Mouse (Mus musculus) embryo, embryonic 9.5 days (tissue): Measurements from ENCODE around the gene Fkbp5.

ENCODE experiments used
- DNase-seq: peaks from one replicate; pipeline ENCODE4 v3.0.0-alpha.2; 2017; ENCODE audit errors: extremely low spot score

The Fkbp5 gene

DNA sequence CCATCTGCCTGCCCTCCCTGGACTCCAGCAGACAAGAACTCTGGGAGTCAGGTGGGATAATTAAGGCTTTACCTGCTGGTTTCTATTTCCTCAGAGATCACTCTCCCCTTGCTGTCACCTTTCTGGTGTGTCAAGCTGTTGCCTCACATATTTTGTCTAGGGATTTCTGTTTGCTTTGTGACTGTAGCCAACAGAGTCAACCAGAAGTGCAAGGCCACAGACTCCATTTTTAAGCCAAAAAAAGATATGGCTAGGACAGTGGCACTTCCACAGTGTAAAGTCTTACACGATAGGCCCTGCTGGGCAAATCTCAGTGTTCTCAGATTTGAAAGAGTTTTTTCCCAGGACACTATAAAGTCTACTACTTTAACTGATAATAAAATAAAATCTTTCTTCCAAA is 56.9 kb downstream of the Fkbp5 start:
- no peak for DNase-seq

GRCm38 (mm10) chr17:28455098-28455497 is 62.2 kb downstream of the Fkbp5 start:
- peak; percentile 25 for DNase-seq

- no peak for DNase-seq
Measured at GRCm38 (mm10) chr17:28452889-28453288, 64.4 kb downstream of the Fkbp5 start.

- DNase-seq: no peak
Measured at GRCm38 (mm10) chr17:28451914-28452313, 65.4 kb downstream of the Fkbp5 start.

DNA sequence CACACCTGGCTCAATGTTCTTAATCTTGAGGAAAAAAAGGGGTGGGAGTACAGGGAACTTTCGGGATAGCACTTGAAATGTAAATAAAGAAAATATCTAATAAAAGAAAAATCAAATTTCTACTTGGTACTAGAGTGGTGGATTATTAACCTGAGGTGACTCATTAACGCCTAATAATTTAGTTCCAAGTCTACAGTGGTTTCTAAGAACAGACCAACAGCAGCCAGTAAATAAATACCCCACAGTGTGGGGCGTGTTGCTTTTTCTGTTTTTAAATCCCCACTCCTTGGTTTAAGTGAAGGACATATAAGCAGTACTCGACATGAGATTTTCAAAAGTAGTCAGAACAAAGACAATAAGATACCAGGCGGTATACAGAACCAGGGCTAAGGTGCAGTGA is 65.8 kb downstream of the Fkbp5 start:
- no peak for DNase-seq

DNA sequence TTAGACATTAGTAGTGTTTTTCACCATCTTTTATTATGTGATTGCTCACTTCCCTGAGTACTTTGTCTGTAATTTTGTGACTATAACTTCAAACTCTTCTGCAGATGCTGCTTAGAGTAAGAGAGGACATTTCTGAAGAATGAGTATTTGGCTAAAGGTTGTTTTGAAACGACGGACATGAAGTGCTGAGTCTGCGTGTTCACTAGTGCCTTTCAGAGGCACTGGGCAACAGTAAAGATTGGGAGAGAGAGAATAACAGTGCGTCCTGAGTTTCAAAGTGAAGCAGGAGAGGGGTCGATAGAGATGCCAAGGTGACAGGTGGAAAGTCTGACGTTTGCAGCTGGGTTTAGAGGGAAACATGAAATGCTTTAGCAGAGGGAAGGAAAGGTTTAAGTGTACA is 69.1 kb downstream of the Fkbp5 start:
- DNase-seq: no peak

GRCm38 (mm10) chr17:28447789-28448188 is 69.5 kb downstream of the Fkbp5 start:
- DNase-seq: no peak

GRCm38 (mm10) chr17:28446820-28447168 is 70.5 kb downstream of the Fkbp5 start:
- no peak for DNase-seq

DNA sequence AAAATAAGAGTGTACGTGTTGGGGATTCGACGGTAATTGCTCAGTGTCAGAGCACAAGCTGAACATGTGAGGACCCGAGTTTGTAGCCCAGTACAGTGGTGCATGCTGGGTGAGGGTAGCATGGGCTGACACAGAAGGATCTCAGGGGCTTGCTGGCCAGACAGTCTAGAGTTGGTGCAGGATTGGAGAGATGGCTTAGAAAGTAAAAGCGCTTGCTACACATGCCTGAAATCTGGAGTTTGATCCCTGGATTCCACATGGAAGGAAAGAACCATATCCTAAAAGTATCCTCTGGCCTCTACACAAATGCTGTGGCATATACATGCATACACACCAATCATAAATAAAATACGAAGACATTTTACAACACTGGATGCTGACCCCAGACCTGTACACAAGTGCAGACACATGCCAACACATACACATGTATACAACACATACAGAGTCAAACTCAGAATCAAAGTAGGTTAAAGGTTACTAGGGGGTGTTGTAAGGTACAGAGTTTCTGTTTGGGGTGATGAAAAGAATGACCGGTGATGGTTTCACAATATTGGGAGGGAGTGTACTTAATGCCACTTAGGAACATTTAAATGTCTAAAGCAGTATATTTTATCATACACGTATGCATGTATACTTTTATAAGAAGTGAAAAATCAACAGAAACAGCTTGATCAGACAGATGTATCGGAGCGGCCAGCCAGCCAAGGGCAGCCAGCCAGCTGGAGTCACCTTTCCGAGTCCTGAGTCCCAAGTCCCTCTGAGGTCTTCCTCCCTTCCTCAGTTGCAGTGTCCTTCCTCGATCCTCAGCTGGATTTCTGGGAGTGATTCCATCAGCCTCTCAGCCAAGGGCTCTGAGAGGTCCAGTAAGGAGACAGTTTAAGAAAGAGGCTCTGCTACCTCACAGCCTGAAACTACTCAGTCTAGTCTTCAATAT is 71.2 kb downstream of the Fkbp5 start:
- DNase-seq: no peak

- no peak for DNase-seq
Measured at GRCm38 (mm10) chr17:28442661-28443060, 74.7 kb downstream of the Fkbp5 start.

- DNase-seq: no peak
Measured at GRCm38 (mm10) chr17:28438342-28439115, 78.8 kb downstream of the Fkbp5 start.

- no peak for DNase-seq
Measured at GRCm38 (mm10) chr17:28437938-28438337, 79.4 kb downstream of the Fkbp5 start.

GRCm38 (mm10) chr17:28434921-28435485 is 82.3 kb downstream of the Fkbp5 start:
- DNase-seq: no peak

DNA sequence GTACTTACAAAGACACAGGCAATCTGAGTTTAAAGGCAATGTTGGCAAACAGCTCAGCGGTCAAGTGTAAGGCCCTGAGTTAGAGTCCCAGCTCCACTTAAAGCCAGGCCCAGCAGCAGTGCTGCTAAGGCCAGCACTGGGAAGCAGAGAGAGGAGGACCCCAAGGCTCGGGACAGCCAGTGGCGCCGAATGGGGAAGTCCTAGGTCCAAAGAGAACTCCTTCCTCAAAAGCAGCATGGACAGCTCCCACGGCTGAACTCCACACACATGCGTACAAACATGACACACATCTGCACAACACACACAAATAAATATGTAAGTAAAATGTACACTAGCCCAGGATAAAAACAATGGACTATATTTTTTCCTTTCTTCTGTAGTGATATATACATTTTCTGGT is 84.3 kb downstream of the Fkbp5 start:
- DNase-seq: no peak

- DNase-seq: no peak
Measured at GRCm38 (mm10) chr17:28431931-28432335, 85.4 kb downstream of the Fkbp5 start.

DNA sequence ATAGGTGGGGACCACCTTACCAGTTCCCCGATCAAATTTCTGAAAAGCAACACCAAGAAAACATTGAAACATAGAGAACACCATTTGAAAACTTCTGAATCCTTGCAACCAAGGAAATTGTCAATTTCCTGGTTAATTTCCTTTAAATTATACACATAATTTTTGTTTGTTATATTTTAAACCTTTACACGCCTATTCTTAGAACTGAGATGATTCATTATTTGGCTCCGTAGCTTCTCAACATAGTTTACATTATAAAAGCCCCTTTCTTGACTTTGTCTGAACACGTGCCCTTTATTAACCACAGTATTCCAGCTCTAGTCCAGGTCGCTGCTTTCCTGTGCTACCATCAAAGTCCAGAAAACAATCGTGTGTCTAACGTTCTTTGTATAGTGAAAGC is 86.3 kb downstream of the Fkbp5 start:
- no peak for DNase-seq

DNA sequence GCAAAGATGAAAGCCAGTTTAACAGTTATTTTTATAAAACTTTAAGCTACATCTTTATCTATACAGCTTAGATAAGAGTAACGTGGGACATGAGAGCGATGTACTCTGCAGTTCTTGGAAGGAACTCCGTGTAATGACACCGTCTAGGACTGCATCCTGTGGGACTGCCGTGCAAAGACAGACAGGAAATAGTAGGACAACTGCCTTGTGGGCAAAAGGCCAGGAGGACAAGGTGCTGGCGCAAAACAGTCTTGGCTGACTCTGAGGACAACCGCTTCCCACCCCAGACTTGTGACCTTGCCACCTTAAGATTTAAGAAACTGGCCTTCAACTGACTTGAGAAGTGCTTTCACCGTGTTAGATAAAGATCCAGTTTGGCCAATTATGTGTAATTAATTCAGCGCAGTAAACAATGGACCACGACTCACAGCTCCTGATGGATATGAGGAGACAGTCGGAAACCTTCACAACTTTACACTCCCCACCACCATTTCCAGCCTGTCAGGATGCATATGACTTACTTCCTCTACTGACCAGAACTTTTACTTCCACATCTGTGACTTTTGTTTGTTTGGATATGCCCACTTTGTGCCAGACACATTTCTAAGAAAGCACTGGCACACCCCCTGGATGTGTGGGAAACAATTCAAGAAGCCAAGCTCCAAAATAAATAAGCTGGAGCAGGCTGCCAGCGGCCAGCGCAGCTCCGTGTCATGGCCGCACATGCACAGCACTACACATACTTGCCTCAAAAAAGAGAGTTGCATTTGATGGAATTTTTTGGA is 88.7 kb downstream of the Fkbp5 start:
- no peak for DNase-seq

DNA sequence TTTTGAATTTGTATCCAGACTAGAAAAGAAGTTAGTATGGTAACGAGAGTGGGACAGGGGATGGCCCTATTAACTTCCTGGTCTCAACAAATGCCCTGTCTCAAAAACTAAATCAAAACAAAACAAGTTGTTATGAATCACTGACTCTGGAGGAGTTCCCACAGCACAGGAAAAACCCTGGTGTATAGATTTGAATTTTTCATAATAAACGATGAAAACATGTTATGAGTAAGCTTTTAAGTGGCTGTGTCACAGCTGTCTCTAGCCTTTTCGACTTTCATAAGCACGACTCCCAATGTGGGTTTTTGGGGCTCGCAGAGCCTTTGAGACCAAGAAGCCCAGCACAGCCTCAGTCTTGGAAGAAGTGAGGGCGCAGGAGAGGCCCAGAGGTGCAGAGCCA is 89.7 kb downstream of the Fkbp5 start:
- DNase-seq: no peak

- no peak for DNase-seq
Measured at GRCm38 (mm10) chr17:28424373-28424772, 93.0 kb downstream of the Fkbp5 start.

GRCm38 (mm10) chr17:28421071-28421470 is 96.3 kb downstream of the Fkbp5 start:
- DNase-seq: no peak

GRCm38 (mm10) chr17:28420229-28421051 is 96.9 kb downstream of the Fkbp5 start:
- no peak for DNase-seq
